Mouse (Mus musculus) neural tube, embryonic 11.5 days (tissue): ENCODE measurements around the gene Etv2. TPM values are rescaled to one million over a fixed set of nuclear protein-coding genes. Genes with fewer than 3 reads are reported as not detected.

Source experiments
- ATAC-seq: fragments of 200-750 bp; cut with Nextera tagmentation; 2 replicates; pipeline ENCODE4 v1.8.0; 2017; ENCODE audit warnings: moderate number of reproducible peaks, mild to moderate bottlenecking, moderate TSS enrichment, moderate library complexity; ENCODE audit not compliant: insufficient read depth, low FRiP score, low TSS enrichment
- DNase-seq: peaks from one replicate; pipeline ENCODE4 v3.0.0-alpha.2; 2015; ENCODE audit warnings: low spot score
- H3K27ac ChIP-seq: fragments of 300-500 bp; sonication (generic); 2 replicates; pipeline ENCODE4 v1.5.1; 2014; ENCODE audit warnings: low read depth, mild to moderate bottlenecking, low read length
- H3K27me3 ChIP-seq: fragments of 300-500 bp; sonication (generic); 2 replicates; pipeline ENCODE4 v1.6.1; 2014; ENCODE audit warnings: mild to moderate bottlenecking, low read length, mixed read lengths; ENCODE audit not compliant: control insufficient read depth, insufficient read depth
- H3K36me3 ChIP-seq: fragments of 300-500 bp; sonication (generic); 2 replicates; pipeline ENCODE4 v1.6.1; 2014; ENCODE audit warnings: mild to moderate bottlenecking, low read length, moderate library complexity, mixed read lengths; ENCODE audit not compliant: control insufficient read depth, insufficient read depth
- H3K4me1 ChIP-seq: fragments of 300-500 bp; sonication (generic); 2 replicates; pipeline ENCODE4 v1.6.1; 2014; ENCODE audit warnings: low read length, mixed read lengths; ENCODE audit not compliant: control insufficient read depth, insufficient read depth
- H3K4me2 ChIP-seq: fragments of 300-500 bp; sonication (generic); 2 replicates; pipeline ENCODE4 v1.6.1; 2014; ENCODE audit warnings: low read depth, mild to moderate bottlenecking, moderate library complexity
- H3K4me3 ChIP-seq: fragments of 300-500 bp; sonication (generic); 2 replicates; pipeline ENCODE4 v1.5.1; 2014; ENCODE audit warnings: low read depth, low read length
- H3K9ac ChIP-seq: fragments of 300-500 bp; sonication (generic); 2 replicates; pipeline ENCODE4 v1.6.1; 2014; ENCODE audit warnings: mild to moderate bottlenecking, low read length
- H3K9me3 ChIP-seq: fragments of 300-500 bp; sonication (generic); 2 replicates; pipeline ENCODE4 v1.6.1; 2016; ENCODE audit warnings: low read length; ENCODE audit not compliant: control insufficient read depth
- WGBS: fragments of 180-500 bp; shearing (Covaris S2); extraction: QIAGEN DNeasy Blood & Tissue Kit; methylation state at CpG from one replicate; pipeline ENCODE4 v1.1.7; 2014; 5-methylcytosine and 5-hydroxymethylcytosine counted together
- polyA plus RNA-seq: library from polyadenylated mRNA; unstranded; fragments of >200 nt; fragmentation: Nextera tagmentation; extraction: Ambion mirVana; gene quantifications from 2 replicates; pipeline ENCODE4 v1.2.1, GENCODE M21; 2014

Etv2 gene
- not detected in 2 replicates for polyA plus RNA-seq

DNA sequence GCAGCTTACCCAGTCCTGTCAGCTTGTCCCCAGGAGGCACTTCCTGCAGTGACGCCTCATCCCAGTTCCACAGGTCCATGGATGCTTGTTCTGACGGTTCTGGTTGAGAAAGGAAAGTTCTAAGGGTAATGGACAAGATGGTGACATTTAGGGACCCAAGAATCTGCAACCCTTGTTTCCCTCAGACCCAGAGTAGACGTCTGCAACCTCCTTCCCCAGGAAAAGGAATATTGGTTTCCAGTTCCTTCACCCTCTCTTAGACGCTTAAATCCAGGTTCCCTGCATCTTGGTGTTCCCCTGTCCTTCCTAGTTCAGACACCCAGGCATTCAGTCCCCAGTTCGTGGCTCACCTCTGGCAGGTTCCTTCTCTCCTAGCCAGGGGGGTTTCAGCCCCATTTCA lies at the start of gene Etv2:
Etv2 (minus strand) TSS at position 101 of the 400 bp plus-strand sequence.
- H3K9ac ChIP-seq = no peak within 1 kb of the TSS; the same call in 1 of the 2 replicates
- H3K4me1 ChIP-seq = no peaks in the 10 kb centered on the region
- ATAC-seq (no peak), DNase-seq (no peak)
- H3K9me3 ChIP-seq = no peaks in the 10 kb centered on the region
- H3K4me3 ChIP-seq = peak within 1 kb of the TSS; percentile 13; the same call in 1 of the 2 replicates
- H3K27me3 ChIP-seq = peaks cover 47% of the 10 kb centered on the region
- WGBS = 3% methylated on average over 5 of the region's 5 CpGs
- H3K4me2 ChIP-seq = peak within 1 kb of the TSS; percentile 20; the same call in 1 of the 2 replicates
- no peak within 1 kb of the TSS for H3K27ac ChIP-seq
- H3K36me3 ChIP-seq = peaks cover 4% of the 10 kb centered on the region; the same call in 1 of the 2 replicates

DNA sequence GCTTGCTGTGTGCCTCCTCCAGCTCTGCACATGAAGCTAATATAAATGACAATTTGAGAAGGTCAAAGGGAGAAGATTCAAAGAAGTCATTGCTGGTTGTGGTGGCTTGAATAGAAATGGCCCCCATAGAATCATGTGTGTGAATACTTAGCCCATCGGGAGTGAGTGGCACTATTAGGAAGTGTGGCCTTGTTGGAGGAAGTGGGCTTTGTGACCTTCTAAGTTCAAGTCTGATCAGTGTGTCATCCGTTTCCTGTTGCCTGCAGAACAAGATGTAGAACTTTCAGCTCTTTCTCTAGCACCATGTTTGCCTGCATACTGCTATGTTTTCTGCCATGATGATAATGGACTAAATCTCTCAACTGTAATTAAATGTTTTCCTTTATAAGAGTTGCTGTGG lies 47.8 kb upstream of the Etv2 start:
- H3K4me1 ChIP-seq = no peaks in the 10 kb centered on the region
- peaks cover 6% of the 10 kb centered on the region for H3K27me3 ChIP-seq
- no peak overlapping the region for H3K9ac ChIP-seq
- WGBS = 81% methylated on average over 2 of the region's 2 CpGs
- no peak for DNase-seq
- no peaks in the 10 kb centered on the region for H3K36me3 ChIP-seq
- H3K4me3 ChIP-seq = no peak overlapping the region
- ATAC-seq = no peak
- H3K9me3 ChIP-seq = 0 out of 2 replicates have a peak, but pooled peaks cover 2% of the 10 kb centered on the region
- no peak overlapping the region for H3K4me2 ChIP-seq
- H3K27ac ChIP-seq = no peak overlapping the region

DNA sequence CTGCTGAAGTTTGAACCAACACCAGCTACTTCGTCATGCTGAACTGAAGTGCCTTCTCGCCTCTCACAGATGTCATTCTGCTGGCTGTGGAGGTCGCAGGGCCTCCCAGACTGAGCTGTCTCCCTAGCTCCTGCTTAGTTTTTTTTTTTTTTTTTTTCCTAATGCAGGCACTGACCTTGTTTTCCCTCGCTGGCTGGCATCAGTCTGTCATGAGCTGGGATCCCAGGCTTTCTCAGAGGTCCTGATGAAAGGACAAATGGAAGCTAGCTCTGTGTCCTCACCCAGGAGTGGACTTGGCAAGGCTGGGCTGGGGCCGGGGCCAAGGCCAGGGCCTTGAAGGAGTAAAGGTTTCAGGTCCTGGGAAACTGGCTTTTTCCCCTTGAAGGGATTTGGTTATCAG lies 46.2 kb upstream of the Etv2 start:
- DNase-seq (no peak), ATAC-seq (no peak)
- Histone ChIP-seq H3K4me2 (no peak overlapping the region), H3K9ac (no peak overlapping the region), H3K4me3 (no peak overlapping the region), H3K36me3 (no peaks in the 10 kb centered on the region), H3K27me3 (no peaks in the 10 kb centered on the region), H3K27ac (no peak overlapping the region), H3K4me1 (no peaks in the 10 kb centered on the region), H3K9me3 (0 out of 2 replicates have a peak, but pooled peaks cover 3% of the 10 kb centered on the region)
- WGBS = 77% methylated on average over 5 of the region's 5 CpGs

DNA sequence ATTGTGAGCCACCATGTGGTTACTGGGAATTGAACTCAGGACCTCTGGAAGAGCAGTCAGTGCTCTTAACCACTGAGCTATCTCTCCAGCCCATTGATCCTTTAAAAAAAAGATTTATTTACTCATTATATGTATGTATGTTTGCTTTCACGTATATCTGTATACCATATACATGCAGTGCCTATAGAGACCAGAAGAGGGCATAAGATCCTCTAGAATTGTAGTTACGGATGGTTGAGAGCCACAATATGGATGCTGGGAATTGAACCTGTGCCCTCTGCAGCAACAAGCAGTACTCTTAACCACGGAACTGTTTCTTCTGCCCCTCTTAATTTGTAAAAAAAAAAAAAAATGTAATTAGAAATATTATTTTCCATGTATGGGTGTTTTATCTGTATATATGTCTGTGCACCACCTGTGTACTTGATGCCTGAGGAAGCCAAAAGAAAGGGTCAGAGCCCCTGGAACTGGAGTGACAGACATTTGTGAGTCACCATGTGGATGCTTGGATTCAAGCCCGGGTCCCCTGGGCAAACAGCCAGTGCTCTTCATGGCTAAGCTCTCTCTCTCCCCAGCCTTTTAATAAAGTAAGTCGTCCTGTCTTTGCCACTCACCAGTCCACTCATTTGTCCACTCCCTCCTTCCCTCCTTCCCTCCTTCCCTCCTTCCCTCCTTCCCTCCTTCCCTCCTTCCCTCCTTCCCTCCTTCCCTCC lies 42.8 kb upstream of the Etv2 start:
- Histone ChIP-seq H3K27me3 (no peaks in the 10 kb centered on the region), H3K4me3 (no peak overlapping the region), H3K4me2 (no peak overlapping the region), H3K36me3 (no peaks in the 10 kb centered on the region), H3K9me3 (0 out of 2 replicates have a peak, but pooled peaks cover 3% of the 10 kb centered on the region), H3K27ac (no peak overlapping the region), H3K4me1 (no peaks in the 10 kb centered on the region), H3K9ac (no peak overlapping the region)
- ATAC-seq (no peak), DNase-seq (no peak)
- WGBS = 69% methylated on average over 5 of the region's 5 CpGs

DNA sequence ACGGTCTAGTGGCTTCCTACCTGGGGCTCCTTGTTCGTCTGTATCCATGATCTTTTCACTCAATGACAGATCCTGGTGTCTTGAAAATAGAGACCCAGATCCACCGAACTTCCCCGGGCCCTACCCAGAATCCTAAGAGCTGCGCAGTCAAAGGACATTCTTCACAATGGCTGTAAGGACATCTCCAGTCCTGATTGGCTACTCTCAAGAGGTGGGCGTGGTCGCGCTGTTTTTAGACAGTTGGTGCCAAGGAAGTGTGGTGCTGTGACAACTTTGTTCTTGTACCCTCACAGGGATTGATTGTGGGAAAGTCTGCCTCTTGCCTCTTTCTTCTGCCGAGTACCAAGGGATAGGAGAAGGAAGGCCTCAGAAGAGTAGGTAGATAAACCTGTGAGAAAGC lies 35.8 kb upstream of the Etv2 start, which contains the start of gene Pmis2:
Pmis2 (minus strand) TSS at position 126 of the 400 bp plus-strand sequence.
- DNase-seq = no peak
- no peak for ATAC-seq
- no peaks in the 10 kb centered on the region for H3K36me3 ChIP-seq
- H3K9me3 ChIP-seq = no peaks in the 10 kb centered on the region
- H3K9ac ChIP-seq = no peak within 1 kb of the TSS
- no peak within 1 kb of the TSS for H3K4me3 ChIP-seq
- WGBS = 69% methylated on average over 9 of the region's 9 CpGs
- no peaks in the 10 kb centered on the region for H3K4me1 ChIP-seq
- no peaks in the 10 kb centered on the region for H3K27me3 ChIP-seq
- no peak within 1 kb of the TSS for H3K4me2 ChIP-seq
- H3K27ac ChIP-seq = no peak within 1 kb of the TSS

DNA sequence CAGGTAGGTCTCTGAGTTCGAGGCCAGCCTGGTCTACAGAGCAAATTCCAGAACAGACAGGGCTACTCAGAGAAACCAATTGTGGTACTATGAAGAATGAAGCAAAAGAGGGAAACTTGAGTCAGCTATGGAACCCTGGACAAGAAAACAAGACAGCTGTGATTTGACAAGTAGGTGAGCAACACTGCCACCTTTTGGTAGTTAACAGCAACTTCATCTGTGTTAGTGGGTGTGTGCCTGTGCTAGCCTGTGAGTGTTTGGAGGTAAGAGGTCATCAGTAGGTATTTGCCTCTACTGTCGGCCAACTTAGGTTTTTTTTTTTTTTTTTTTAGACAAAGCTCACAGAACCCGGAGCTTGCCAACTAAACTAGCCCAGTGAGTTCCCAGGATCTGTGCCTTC lies 33.6 kb upstream of the Etv2 start:
- Histone ChIP-seq H3K4me1 (no peaks in the 10 kb centered on the region), H3K4me3 (no peak overlapping the region), H3K4me2 (no peak overlapping the region), H3K27me3 (no peaks in the 10 kb centered on the region), H3K36me3 (no peaks in the 10 kb centered on the region), H3K27ac (no peak overlapping the region), H3K9me3 (no peaks in the 10 kb centered on the region), H3K9ac (no peak overlapping the region)
- DNase-seq = no peak
- 47% methylated on average over 3 of the region's 3 CpGs for WGBS
- no peak for ATAC-seq

DNA sequence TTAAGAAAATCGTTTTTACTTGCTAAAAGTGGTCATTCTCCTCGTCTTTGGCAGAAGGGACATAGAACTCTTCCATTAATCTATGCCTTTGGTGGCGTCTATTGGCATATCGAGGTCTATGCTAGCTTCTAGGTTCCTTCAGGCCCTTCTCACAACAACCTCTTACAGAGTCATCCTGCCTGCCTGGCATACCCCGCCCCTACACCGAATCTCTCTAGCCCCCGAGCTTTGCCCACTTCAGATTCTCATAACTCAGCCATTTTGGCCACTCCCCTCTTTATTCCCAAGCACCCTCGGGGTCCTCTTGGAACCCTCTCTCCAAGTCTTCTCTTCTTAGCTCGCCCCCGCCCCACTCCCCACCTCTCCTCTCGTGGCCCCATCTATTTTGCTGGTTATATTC lies 29.7 kb upstream of the Etv2 start:
- DNase-seq (no peak), ATAC-seq (0 out of 2 replicates have a peak, but pooled peaks have one; percentile 46)
- peak overlapping the region; percentile 55 for H3K4me3 ChIP-seq
- H3K27ac ChIP-seq = no peak overlapping the region
- H3K4me2 ChIP-seq = peak overlapping the region; percentile 85
- 7% methylated on average over 11 of the region's 11 CpGs for WGBS
- no peaks in the 10 kb centered on the region for H3K27me3 ChIP-seq
- no peaks in the 10 kb centered on the region for H3K36me3 ChIP-seq
- no peaks in the 10 kb centered on the region for H3K9me3 ChIP-seq
- peak overlapping the region; percentile 55 for H3K9ac ChIP-seq
- H3K4me1 ChIP-seq = no peaks in the 10 kb centered on the region

DNA sequence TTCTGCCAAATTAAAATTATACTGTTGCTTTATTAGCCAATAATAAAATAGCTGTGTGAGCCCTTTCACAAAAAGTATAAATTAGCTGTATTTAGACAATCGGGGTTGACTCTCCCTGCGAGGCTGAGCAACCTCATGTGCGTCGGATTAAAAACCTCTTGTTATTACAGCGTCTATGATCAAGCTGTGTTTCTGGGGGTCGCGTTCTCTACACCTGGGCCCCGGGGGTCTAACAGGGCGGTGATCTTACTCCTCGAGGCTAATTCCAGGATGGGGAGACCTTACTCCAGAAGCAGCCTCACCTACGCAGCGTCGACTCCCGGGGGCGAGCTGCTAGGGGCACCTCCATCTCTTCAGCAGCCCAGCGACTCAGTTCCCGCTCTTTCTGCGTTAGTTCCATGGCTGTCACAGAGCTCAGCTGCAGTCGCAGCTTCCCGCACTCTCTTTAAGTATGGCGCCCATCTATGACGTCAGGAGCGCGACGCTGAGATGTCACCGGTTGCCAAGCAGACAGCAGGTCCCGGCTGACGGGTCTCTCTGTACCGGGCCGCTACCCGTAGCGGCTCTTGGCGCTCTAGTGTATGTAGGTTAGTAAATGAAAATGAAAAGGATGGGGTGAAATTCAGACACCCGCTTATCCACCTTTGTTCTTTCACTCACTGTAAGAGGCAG lies 29.0 kb upstream of the Etv2 start, which contains the start of gene Haus5:
Haus5 (minus strand) TSS at position 466 of the 672 bp plus-strand sequence.
- under 1% methylated on average over 34 of the region's 34 CpGs for WGBS
- Histone ChIP-seq H3K27ac (no peak within 1 kb of the TSS), H3K4me1 (no peaks in the 10 kb centered on the region), H3K9me3 (no peaks in the 10 kb centered on the region), H3K4me3 (peak within 1 kb of the TSS; percentile 55), H3K4me2 (peak within 1 kb of the TSS; percentile 85), H3K27me3 (no peaks in the 10 kb centered on the region), H3K9ac (peak within 1 kb of the TSS; percentile 55), H3K36me3 (no peaks in the 10 kb centered on the region)
- DNase-seq = peak; percentile 94
- peak; percentile 90 for ATAC-seq
